Mouse (Mus musculus): Measurements from ENCODE around the gene Synm. TPM values are rescaled to one million over a fixed set of nuclear protein-coding genes. Genes with fewer than 3 reads are reported as not detected.
A peak's percentile ranks its signal among the peaks of the same experiment; 100 is the strongest.

Synm gene
- polyA plus RNA-seq, 1 experiment from 2014 or later: 8.1 TPM

- H3K4me1 ChIP-seq (ENCODE audit: insufficient read depth, low read depth, low read length): no peaks in the 10 kb centered on the region
- no peaks in the 10 kb centered on the region for H3K9me3 ChIP-seq (ENCODE audit: low read length)
- H3K27me3 ChIP-seq (replicated peaks; ENCODE audit: insufficient read depth, low read length): no peaks in the 10 kb centered on the region
- H3K9ac ChIP-seq (replicated peaks; ENCODE audit: low read depth): no peak overlapping the region
- ATAC-seq: peak; percentile 71
- peak; percentile 74 for DNase-seq (ENCODE audit: low spot score)
- no peak overlapping the region for H3K4me2 ChIP-seq (replicated peaks; ENCODE audit: low read depth, low read length)
- H3K4me3 ChIP-seq (ENCODE audit: low read depth, low read length): no peak overlapping the region
- no peaks in the 10 kb centered on the region for H3K36me3 ChIP-seq (ENCODE audit: insufficient read depth, low read length)
- no peak for TF ChIP-seq EP300 (IDR thresholded peaks at IDR 0.05)
- peak; percentile 79 for TF ChIP-seq CTCF (IDR thresholded peaks at IDR 0.05)
- no peak overlapping the region for H3K27ac ChIP-seq (ENCODE audit: low read length)
These were observed 58.7 kb downstream of the Synm start for GRCm38 (mm10) chr7:67700846-67701245.

GRCm38 (mm10) chr7:67699301-67699700, 60.2 kb downstream of the Synm start:
- TF ChIP-seq CTCF (IDR thresholded peaks at IDR 0.05): no peak
- no peak for TF ChIP-seq EP300 (IDR thresholded peaks at IDR 0.05)

GRCm38 (mm10) chr7:67697892-67698630, 61.5 kb downstream of the Synm start:
- ATAC-seq: peak; percentile 47
- H3K4me1 ChIP-seq (ENCODE audit: insufficient read depth, low read depth, low read length): no peaks in the 10 kb centered on the region
- H3K4me3 ChIP-seq (ENCODE audit: low read depth, low read length): no peak overlapping the region
- WGBS: 73% methylated on average over 28 of the region's 28 CpGs
- no peak for TF ChIP-seq CTCF (IDR thresholded peaks at IDR 0.05)
- TF ChIP-seq EP300 (IDR thresholded peaks at IDR 0.05): peak; percentile 50
- no peak overlapping the region for H3K27ac ChIP-seq (ENCODE audit: low read length)
- no peaks in the 10 kb centered on the region for H3K36me3 ChIP-seq (ENCODE audit: insufficient read depth, low read length)
- H3K9me3 ChIP-seq (ENCODE audit: low read length): no peaks in the 10 kb centered on the region
- no peak overlapping the region for H3K9ac ChIP-seq (replicated peaks; ENCODE audit: low read depth)
- no peak overlapping the region for H3K4me2 ChIP-seq (replicated peaks; ENCODE audit: low read depth, low read length)
- DNase-seq (ENCODE audit: low spot score): peak; percentile 68
- no peaks in the 10 kb centered on the region for H3K27me3 ChIP-seq (replicated peaks; ENCODE audit: insufficient read depth, low read length)

More at GRCm38 (mm10) chr7:67699301-67699700, 60.2 kb downstream of the Synm start:
- Histone ChIP-seq H3K9ac (replicated peaks; ENCODE audit: low read depth) (no peak overlapping the region), H3K9me3 (ENCODE audit: low read length) (no peaks in the 10 kb centered on the region), H3K4me1 (ENCODE audit: insufficient read depth, low read depth, low read length) (no peaks in the 10 kb centered on the region), H3K36me3 (ENCODE audit: insufficient read depth, low read length) (no peaks in the 10 kb centered on the region), H3K4me2 (replicated peaks; ENCODE audit: low read depth, low read length) (no peak overlapping the region), H3K27me3 (replicated peaks; ENCODE audit: insufficient read depth, low read length) (no peaks in the 10 kb centered on the region), H3K4me3 (ENCODE audit: low read depth, low read length) (no peak overlapping the region), H3K27ac (ENCODE audit: low read length) (no peak overlapping the region)
- WGBS: 89% methylated on average over 4 of the region's 4 CpGs
- ATAC-seq: no peak
- DNase-seq (ENCODE audit: low spot score): no peak

- H3K36me3 ChIP-seq (ENCODE audit: insufficient read depth, low read length): no peaks in the 10 kb centered on the region
- no peaks in the 10 kb centered on the region for H3K27me3 ChIP-seq (replicated peaks; ENCODE audit: insufficient read depth, low read length)
- H3K27ac ChIP-seq (ENCODE audit: low read length): no peak overlapping the region
- H3K4me1 ChIP-seq (ENCODE audit: insufficient read depth, low read depth, low read length): peaks cover 9% of the 10 kb centered on the region
- DNase-seq (ENCODE audit: low spot score) (no peak), ATAC-seq (no peak)
- WGBS: 88% methylated on average over 7 of the region's 7 CpGs
- H3K4me3 ChIP-seq (ENCODE audit: low read depth, low read length): no peak overlapping the region
- no peak overlapping the region for H3K4me2 ChIP-seq (replicated peaks; ENCODE audit: low read depth, low read length)
- no peaks in the 10 kb centered on the region for H3K9me3 ChIP-seq (ENCODE audit: low read length)
- TF ChIP-seq EP300 (IDR thresholded peaks at IDR 0.05): no peak
- TF ChIP-seq CTCF (IDR thresholded peaks at IDR 0.05): no peak
- no peak overlapping the region for H3K9ac ChIP-seq (replicated peaks; ENCODE audit: low read depth)
These were observed 63.6 kb downstream of the Synm start for GRCm38 (mm10) chr7:67695906-67696305.

GRCm38 (mm10) chr7:67692791-67693538, 66.6 kb downstream of the Synm start:
- Histone ChIP-seq H3K9ac (replicated peaks; ENCODE audit: low read depth) (no peak overlapping the region), H3K9me3 (ENCODE audit: low read length) (no peaks in the 10 kb centered on the region), H3K27me3 (replicated peaks; ENCODE audit: insufficient read depth, low read length) (no peaks in the 10 kb centered on the region), H3K4me3 (ENCODE audit: low read depth, low read length) (no peak overlapping the region), H3K4me2 (replicated peaks; ENCODE audit: low read depth, low read length) (no peak overlapping the region), H3K4me1 (ENCODE audit: insufficient read depth, low read depth, low read length) (peaks cover 11% of the 10 kb centered on the region), H3K27ac (ENCODE audit: low read length) (no peak overlapping the region), H3K36me3 (ENCODE audit: insufficient read depth, low read length) (no peaks in the 10 kb centered on the region)
- ATAC-seq (peak; percentile 68), DNase-seq (ENCODE audit: low spot score) (peak; percentile 61)
- 62% methylated on average over 23 of the region's 23 CpGs for WGBS
- TF ChIP-seq EP300 (IDR thresholded peaks at IDR 0.05) (no peak), CTCF (IDR thresholded peaks at IDR 0.05) (no peak)

GRCm38 (mm10) chr7:67692141-67692540, 67.4 kb downstream of the Synm start:
- peaks cover 11% of the 10 kb centered on the region for H3K4me1 ChIP-seq (ENCODE audit: insufficient read depth, low read depth, low read length)
- H3K27ac ChIP-seq (ENCODE audit: low read length): no peak overlapping the region
- H3K36me3 ChIP-seq (ENCODE audit: insufficient read depth, low read length): no peaks in the 10 kb centered on the region
- TF ChIP-seq EP300 (IDR thresholded peaks at IDR 0.05) (no peak), CTCF (IDR thresholded peaks at IDR 0.05) (no peak)
- DNase-seq (ENCODE audit: low spot score): no peak
- no peaks in the 10 kb centered on the region for H3K27me3 ChIP-seq (replicated peaks; ENCODE audit: insufficient read depth, low read length)
- no peak overlapping the region for H3K4me3 ChIP-seq (ENCODE audit: low read depth, low read length)
- H3K9ac ChIP-seq (replicated peaks; ENCODE audit: low read depth): no peak overlapping the region
- H3K9me3 ChIP-seq (ENCODE audit: low read length): no peaks in the 10 kb centered on the region
- no peak overlapping the region for H3K4me2 ChIP-seq (replicated peaks; ENCODE audit: low read depth, low read length)
- ATAC-seq: no peak
- 45% methylated on average over 3 of the region's 3 CpGs for WGBS
